8 mouse cellular contexts compared by ENCODE assay signal in genomic region chr11:69035849-69036248, GRCm38 (mm10). TPM values are rescaled to one million over a fixed set of nuclear protein-coding genes. Genes with fewer than 3 reads are reported as not detected.
DNase-seq lines count a peak whose midpoint lies in the region; ATAC-seq and TF ChIP-seq lines count a peak whose summit lies in the region.

No protein-coding gene starts in this region.

- H3K4me2 ChIP-seq in limb, embryonic 11.5 days (ENCODE audit: low read depth, severe bottlenecking): peak overlapping the region; percentile 3; the same call in 1 of the 2 replicates
- H3K4me2 ChIP-seq in midbrain, embryonic 13.5 days (replicated peaks): peak overlapping the region; percentile 50

- no peak for ATAC-seq in CD4-positive, CD25-positive, alpha-beta regulatory T cell, adult 4 months
- no peak for ATAC-seq in limb, embryonic 11.5 days (ENCODE audit: insufficient number of reproducible peaks, low FRiP score, low TSS enrichment, low read depth)
- peak; percentile 55 for ATAC-seq in midbrain, embryonic 13.5 days

- peaks cover 57% of the 10 kb centered on the region for H3K36me3 ChIP-seq in embryonic facial prominence, embryonic 10.5 days (replicated peaks)
- no peaks in the 10 kb centered on the region for H3K36me3 ChIP-seq in kidney, adult 2 months (ENCODE audit: control insufficient read depth, insufficient read depth, low read length)
- peaks cover 12% of the 10 kb centered on the region for H3K36me3 ChIP-seq in limb, embryonic 11.5 days (ENCODE audit: control insufficient read depth, insufficient read depth, low read length)
- peaks cover 42% of the 10 kb centered on the region for H3K36me3 ChIP-seq in midbrain, embryonic 13.5 days

- TF ChIP-seq POLR2A in kidney, adult 2 months (IDR thresholded peaks at IDR 0.05; ENCODE audit: low read depth, low read length): no peak

- no peaks in the 10 kb centered on the region for H3K27me3 ChIP-seq in embryonic facial prominence, embryonic 10.5 days (replicated peaks; ENCODE audit: low read depth, poor library complexity, severe bottlenecking)
- H3K27me3 ChIP-seq in kidney, adult 2 months (replicated peaks; ENCODE audit: control insufficient read depth, insufficient read depth, low read length): no peaks in the 10 kb centered on the region
- no peaks in the 10 kb centered on the region for H3K27me3 ChIP-seq in limb, embryonic 11.5 days (ENCODE audit: control insufficient read depth, insufficient read depth, low read length)
- H3K27me3 ChIP-seq in midbrain, embryonic 13.5 days: no peaks in the 10 kb centered on the region

- peaks cover 33% of the 10 kb centered on the region for H3K4me1 ChIP-seq in embryonic facial prominence, embryonic 10.5 days
- peaks cover 5% of the 10 kb centered on the region; the same call in 1 of the 2 replicates for H3K4me1 ChIP-seq in kidney, adult 2 months (ENCODE audit: control insufficient read depth, insufficient read depth, low read length)
- peaks cover 12% of the 10 kb centered on the region; the same call in 1 of the 2 replicates for H3K4me1 ChIP-seq in limb, embryonic 11.5 days (ENCODE audit: control insufficient read depth, insufficient read depth, low read length)
- H3K4me1 ChIP-seq in midbrain, embryonic 13.5 days (replicated peaks): peaks cover 30% of the 10 kb centered on the region

- DNase-seq in CD4-positive, CD25-positive, alpha-beta regulatory T cell, adult 2 months (ENCODE audit: low read depth, low spot score): peak; percentile 85
- DNase-seq in embryonic facial prominence, embryonic 10.5 days (ENCODE audit: low spot score): peak; percentile 87
- peak; percentile 99 for DNase-seq in heart, adult 11 months
- peak; percentile 96 for DNase-seq in kidney, adult 2 months
- peak; percentile 87 for DNase-seq in limb, embryonic 11.5 days (ENCODE audit: low spot score)
- peak; percentile 68 to 72 for DNase-seq in spleen, adult 18-20 months

- no peaks in the 10 kb centered on the region for H3K9me3 ChIP-seq in embryonic facial prominence, embryonic 10.5 days
- H3K9me3 ChIP-seq in limb, embryonic 11.5 days (ENCODE audit: control insufficient read depth, low read length): no peaks in the 10 kb centered on the region
- no peaks in the 10 kb centered on the region for H3K9me3 ChIP-seq in midbrain, embryonic 13.5 days

- H3K27ac ChIP-seq in embryonic facial prominence, embryonic 10.5 days (replicated peaks): peak overlapping the region; percentile 79
- no peak overlapping the region for H3K27ac ChIP-seq in kidney, adult 2 months (ENCODE audit: insufficient read depth, low read depth, low read length)
- no peak overlapping the region for H3K27ac ChIP-seq in limb, embryonic 11.5 days (replicated peaks; ENCODE audit: low read depth, low read length)
- peak overlapping the region; percentile 57 for H3K27ac ChIP-seq in midbrain, embryonic 13.5 days

- peak overlapping the region; percentile 77 for H3K4me3 ChIP-seq in embryonic facial prominence, embryonic 10.5 days
- 0 out of 2 replicates have a peak overlapping the region, but pooled peaks have one; percentile 7 for H3K4me3 ChIP-seq in kidney, adult 2 months (ENCODE audit: insufficient read depth, low read depth, low read length)
- no peak overlapping the region for H3K4me3 ChIP-seq in limb, embryonic 11.5 days (ENCODE audit: low read depth, low read length)
- peak overlapping the region; percentile 52; the same call in 1 of the 2 replicates for H3K4me3 ChIP-seq in midbrain, embryonic 13.5 days (replicated peaks)

- TF ChIP-seq CTCF in kidney, adult 2 months (conservative IDR thresholded peaks at IDR 0.05; ENCODE audit: insufficient read depth, insufficient read length, low read depth, low read length): peak; percentile 89

- 7% methylated on average over 8 of the region's 8 CpGs for WGBS in embryonic facial prominence, embryonic 10.5 days
- WGBS in kidney, adult 2 months: 8% methylated on average over 8 of the region's 8 CpGs
- 14% methylated on average over 8 of the region's 8 CpGs for WGBS in limb, embryonic 11.5 days
- WGBS in midbrain, embryonic 13.5 days: 5% methylated on average over 8 of the region's 8 CpGs

- no peak overlapping the region for H3K9ac ChIP-seq in limb, embryonic 11.5 days (ENCODE audit: low read length)
- H3K9ac ChIP-seq in midbrain, embryonic 13.5 days (replicated peaks): no peak overlapping the region; the same call in 1 of the 2 replicates

RNA-seq across cellular contexts. Expression of gene Aurkb, which starts 9.6 kb away (rescaled TPM):
- 10 to 100 TPM in 1 of 2 experiments, 1 to 10 TPM in 1; 9.0 to 17.8 TPM for polyA plus RNA-seq in CD4-positive, CD25-positive, alpha-beta regulatory T cell, adult 4 months (2017; shearing (Covaris generic))
- polyA plus RNA-seq in embryonic facial prominence, embryonic 10.5 days (2016; fragmentation: Nextera tagmentation; extraction: Ambion mirVana): 215 and 218 TPM in 2 replicates
- 1.7 TPM in 2 replicates for polyA plus RNA-seq in kidney, adult 2 months (2012; rRNA removed)
- 171 and 178 TPM in 2 replicates for polyA plus RNA-seq in limb, embryonic 11.5 days (2014; fragmentation: Nextera tagmentation; extraction: Ambion mirVana)
- 61.3 and 62.6 TPM in 2 replicates for polyA plus RNA-seq in midbrain, embryonic 13.5 days (2015; fragmentation: Nextera tagmentation; extraction: Ambion mirVana)

RNA-seq across cellular contexts. Expression of gene Ctc1, which starts 20.1 kb away (rescaled TPM):
- 10 to 100 TPM; 12.5 to 13.5 TPM for polyA plus RNA-seq in CD4-positive, CD25-positive, alpha-beta regulatory T cell, adult 4 months (2017; shearing (Covaris generic))
- 100 and 103 TPM in 2 replicates for polyA plus RNA-seq in embryonic facial prominence, embryonic 10.5 days (2016; fragmentation: Nextera tagmentation; extraction: Ambion mirVana)
- 30.1 and 31.4 TPM in 2 replicates for polyA plus RNA-seq in kidney, adult 2 months (2012; rRNA removed)
- 80.4 and 83.1 TPM in 2 replicates for polyA plus RNA-seq in limb, embryonic 11.5 days (2014; fragmentation: Nextera tagmentation; extraction: Ambion mirVana)
- polyA plus RNA-seq in midbrain, embryonic 13.5 days (2015; fragmentation: Nextera tagmentation; extraction: Ambion mirVana): 51.2 and 58.8 TPM in 2 replicates

RNA-seq across cellular contexts. Expression of gene Borcs6, which starts 23.7 kb away (rescaled TPM):
- polyA plus RNA-seq in CD4-positive, CD25-positive, alpha-beta regulatory T cell, adult 4 months (2017; shearing (Covaris generic)): 1 to 10 TPM; 1.0 to 1.4 TPM
- 5.3 and 5.9 TPM in 2 replicates for polyA plus RNA-seq in embryonic facial prominence, embryonic 10.5 days (2016; fragmentation: Nextera tagmentation; extraction: Ambion mirVana)
- polyA plus RNA-seq in kidney, adult 2 months (2012; rRNA removed): 14.8 and 15.6 TPM in 2 replicates
- 6.2 and 7.0 TPM in 2 replicates for polyA plus RNA-seq in limb, embryonic 11.5 days (2014; fragmentation: Nextera tagmentation; extraction: Ambion mirVana)
- polyA plus RNA-seq in midbrain, embryonic 13.5 days (2015; fragmentation: Nextera tagmentation; extraction: Ambion mirVana): 11.3 and 13.5 TPM in 2 replicates

RNA-seq across cellular contexts. Expression of gene Pfas, which starts 27.6 kb away (rescaled TPM):
- polyA plus RNA-seq in CD4-positive, CD25-positive, alpha-beta regulatory T cell, adult 4 months (2017; shearing (Covaris generic)): 10 to 100 TPM; 20.2 to 33.9 TPM
- polyA plus RNA-seq in embryonic facial prominence, embryonic 10.5 days (2016; fragmentation: Nextera tagmentation; extraction: Ambion mirVana): 70.1 and 71.9 TPM in 2 replicates
- polyA plus RNA-seq in kidney, adult 2 months (2012; rRNA removed): 17.2 and 18.4 TPM in 2 replicates
- polyA plus RNA-seq in limb, embryonic 11.5 days (2014; fragmentation: Nextera tagmentation; extraction: Ambion mirVana): 43.6 and 48.8 TPM in 2 replicates
- 25.7 and 26.0 TPM in 2 replicates for polyA plus RNA-seq in midbrain, embryonic 13.5 days (2015; fragmentation: Nextera tagmentation; extraction: Ambion mirVana)

RNA-seq across cellular contexts. Expression of gene Tmem107, which starts 34.8 kb away (rescaled TPM):
- 1 to 10 TPM; 2.4 to 4.2 TPM for polyA plus RNA-seq in CD4-positive, CD25-positive, alpha-beta regulatory T cell, adult 4 months (2017; shearing (Covaris generic))
- 41.0 and 44.5 TPM in 2 replicates for polyA plus RNA-seq in embryonic facial prominence, embryonic 10.5 days (2016; fragmentation: Nextera tagmentation; extraction: Ambion mirVana)
- polyA plus RNA-seq in kidney, adult 2 months (2012; rRNA removed): 41.7 and 48.0 TPM in 2 replicates
- polyA plus RNA-seq in limb, embryonic 11.5 days (2014; fragmentation: Nextera tagmentation; extraction: Ambion mirVana): 34.6 and 36.7 TPM in 2 replicates
- polyA plus RNA-seq in midbrain, embryonic 13.5 days (2015; fragmentation: Nextera tagmentation; extraction: Ambion mirVana): 31.7 and 42.5 TPM in 2 replicates

Comparison
In these comparisons a context has a peak if more than half of its experiments do, and no peak if none do; other contexts are left out.
1. H3K27ac ChIP-seq: peak in embryonic facial prominence, embryonic 10.5 days (single experiment) and midbrain, embryonic 13.5 days (single experiment); none in kidney, adult 2 months (single experiment) and limb, embryonic 11.5 days (single experiment).
2. Peak in every context shown above with its lines, with median percentiles within 50 percentile points of each other: DNase-seq.